Mouse (Mus musculus) kidney, embryonic 16.5 days (tissue): ENCODE data around the gene Iqce. TPM values are rescaled to one million over a fixed set of nuclear protein-coding genes. Genes with fewer than 3 reads are reported as not detected.

Source experiments
- ATAC-seq: fragments of 200-750 bp; cut with Nextera tagmentation; 2 replicates; pipeline ENCODE4 v1.8.0; 2017; ENCODE audit warnings: moderate TSS enrichment; ENCODE audit not compliant: low FRiP score, low TSS enrichment
- H3K27ac ChIP-seq: fragments of 300-500 bp; sonication (generic); 2 replicates; pipeline ENCODE4 v1.5.1; 2014; ENCODE audit warnings: low read length
- H3K27me3 ChIP-seq: fragments of 300-500 bp; sonication (generic); 2 replicates; pipeline ENCODE4 v1.6.1; 2014; ENCODE audit warnings: low read length, control low read depth, mixed read lengths; ENCODE audit not compliant: insufficient read depth
- H3K36me3 ChIP-seq: fragments of 300-500 bp; sonication (generic); 2 replicates; pipeline ENCODE4 v1.6.1; 2014; ENCODE audit warnings: low read length, control low read depth, mixed read lengths; ENCODE audit not compliant: insufficient read depth
- H3K4me1 ChIP-seq: fragments of 300-500 bp; sonication (generic); 2 replicates; pipeline ENCODE4 v1.6.1; 2014; ENCODE audit warnings: low read length, control low read depth, mixed read lengths; ENCODE audit not compliant: insufficient read depth
- H3K4me2 ChIP-seq: fragments of 300-500 bp; sonication (generic); replicated peaks from 2 replicates; pipeline ENCODE4 v1.6.1; 2014; ENCODE audit warnings: low read depth, low read length
- H3K4me3 ChIP-seq: fragments of 300-500 bp; sonication (generic); 2 replicates; pipeline ENCODE4 v1.5.1; 2014; ENCODE audit warnings: mild to moderate bottlenecking, low read length
- H3K9ac ChIP-seq: fragments of 300-500 bp; sonication (generic); replicated peaks from 2 replicates; pipeline ENCODE4 v1.6.1; 2014; ENCODE audit warnings: low read length
- H3K9me3 ChIP-seq: fragments of 300-500 bp; sonication (generic); 2 replicates; pipeline ENCODE4 v1.6.1; 2016; ENCODE audit warnings: low read length, control low read depth
- WGBS: fragments of 180-500 bp; shearing (Covaris S2); extraction: QIAGEN DNeasy Blood & Tissue Kit; methylation state at CpG from one replicate; pipeline ENCODE4 v1.1.7; 2014; 5-methylcytosine and 5-hydroxymethylcytosine counted together
- polyA plus RNA-seq: library from polyadenylated mRNA; unstranded; fragments of >200 nt; fragmentation: Nextera tagmentation; extraction: Ambion mirVana; gene quantifications from 2 replicates; pipeline ENCODE4 v1.2.1, GENCODE M21; 2015

The Iqce gene
- polyA plus RNA-seq, 1 experiment from 2014 or later, result 26.0 TPM

GRCm38 (mm10) chr5:140612191-140612590 is 90.0 kb downstream of the Iqce start:
- Histone ChIP-seq H3K4me3 (peak overlapping the region; percentile 75; the same call in 1 of the 2 replicates), H3K4me1 (peaks cover 46% of the 10 kb centered on the region), H3K9ac (peak overlapping the region; percentile 86), H3K27ac (peak overlapping the region; percentile 96; the same call in 1 of the 2 replicates), H3K36me3 (peaks cover 20% of the 10 kb centered on the region), H3K27me3 (no peaks in the 10 kb centered on the region), H3K9me3 (no peaks in the 10 kb centered on the region), H3K4me2 (peak overlapping the region; percentile 84)
- 66% methylated on average over 18 of the region's 18 CpGs for WGBS
- no peak for ATAC-seq

Other genes starting within 250 kb of the Iqce start
- 24.1 and 25.7 TPM in 2 replicates for gene Chst12, start 196.8 kb downstream of the Iqce start, polyA plus RNA-seq
- gene Grifin, start 137.3 kb downstream of the Iqce start, polyA plus RNA-seq, result 0.27 TPM in 1 of 2 replicates, not detected in the other
- 36.3 and 38.9 TPM in 2 replicates for gene Lfng, start 95.1 kb downstream of the Iqce start, polyA plus RNA-seq
- gene Ttyh3, start 53.3 kb downstream of the Iqce start, polyA plus RNA-seq, result 28.4 and 31.3 TPM in 2 replicates
- gene Brat1, start 2.6 kb upstream of the Iqce start, polyA plus RNA-seq, result 28.2 and 30.9 TPM in 2 replicates
- gene Amz1, start 21.7 kb upstream of the Iqce start, polyA plus RNA-seq, result 1.6 and 2.4 TPM in 2 replicates
- gene Gna12, start 128.1 kb upstream of the Iqce start, polyA plus RNA-seq, result 9.6 and 10.0 TPM in 2 replicates